Mouse (Mus musculus) liver (tissue): ENCODE data around the gene Adcy10.

Source experiments
- DNase-seq: peaks from one replicate; pipeline ENCODE4 v3.0.0-alpha.2; 2020; ENCODE audit warnings: mixed read lengths

Adcy10 gene

DNA sequence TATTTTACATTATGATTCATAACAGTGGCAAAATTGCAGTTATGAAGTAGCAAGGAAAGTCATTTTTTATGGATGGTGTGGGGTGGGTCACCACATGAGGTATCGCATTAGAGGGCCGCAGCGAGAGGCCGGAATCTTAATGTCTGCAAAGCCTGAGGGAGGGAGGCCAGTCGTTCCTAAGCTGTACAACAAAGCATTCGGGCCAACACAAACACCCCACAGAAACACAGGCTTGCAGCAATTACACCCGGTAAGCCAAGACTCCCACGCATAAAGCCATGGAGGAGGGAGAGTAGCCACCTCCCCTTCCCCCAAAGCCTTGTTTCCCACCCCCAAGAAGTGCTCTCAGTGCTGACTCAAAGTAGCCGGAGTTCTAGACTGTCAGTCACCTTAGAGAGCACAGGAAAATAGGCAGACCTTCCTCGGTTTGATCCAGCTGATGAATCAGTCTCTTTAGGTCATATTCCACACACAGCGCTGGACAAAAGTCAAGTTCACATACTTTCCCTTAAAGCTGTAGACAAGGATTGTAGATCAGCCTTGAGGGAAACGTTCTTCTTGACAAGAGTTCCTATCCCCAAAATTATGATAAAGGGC is 51.2 kb downstream of the Adcy10 start:
- no peak for DNase-seq

GRCm38 (mm10) chr1:165537241-165537807 is 52.3 kb downstream of the Adcy10 start:
- DNase-seq = no peak

- no peak for DNase-seq
These were observed 71.7 kb downstream of the Adcy10 start for GRCm38 (mm10) chr1:165556711-165557110.

- DNase-seq = no peak
These were observed 74.1 kb downstream of the Adcy10 start for GRCm38 (mm10) chr1:165559073-165559472.

GRCm38 (mm10) chr1:165565283-165565682 is 80.3 kb downstream of the Adcy10 start:
- DNase-seq = no peak

DNA sequence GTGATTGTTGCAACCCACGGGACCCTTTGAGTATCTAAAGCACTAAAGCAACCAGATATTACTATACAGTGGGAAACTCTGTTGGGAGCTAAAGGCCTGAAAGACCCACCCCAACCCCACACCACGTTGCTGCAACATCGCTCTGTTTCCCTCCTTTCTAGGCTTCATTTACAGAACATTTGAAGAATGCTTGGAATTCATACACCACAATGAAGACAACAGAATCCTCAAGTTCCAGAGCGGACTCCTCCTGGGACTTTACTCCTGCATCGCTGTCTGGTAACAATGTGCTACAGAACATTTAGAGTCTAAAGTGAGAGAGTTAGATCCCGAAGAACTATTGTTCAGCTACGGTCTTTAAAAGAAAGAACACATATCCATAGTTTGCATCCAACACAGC is 82.5 kb downstream of the Adcy10 start:
- DNase-seq = no peak

- no peak for DNase-seq
These were observed 91.0 kb downstream of the Adcy10 start for GRCm38 (mm10) chr1:165576005-165576404.

DNA sequence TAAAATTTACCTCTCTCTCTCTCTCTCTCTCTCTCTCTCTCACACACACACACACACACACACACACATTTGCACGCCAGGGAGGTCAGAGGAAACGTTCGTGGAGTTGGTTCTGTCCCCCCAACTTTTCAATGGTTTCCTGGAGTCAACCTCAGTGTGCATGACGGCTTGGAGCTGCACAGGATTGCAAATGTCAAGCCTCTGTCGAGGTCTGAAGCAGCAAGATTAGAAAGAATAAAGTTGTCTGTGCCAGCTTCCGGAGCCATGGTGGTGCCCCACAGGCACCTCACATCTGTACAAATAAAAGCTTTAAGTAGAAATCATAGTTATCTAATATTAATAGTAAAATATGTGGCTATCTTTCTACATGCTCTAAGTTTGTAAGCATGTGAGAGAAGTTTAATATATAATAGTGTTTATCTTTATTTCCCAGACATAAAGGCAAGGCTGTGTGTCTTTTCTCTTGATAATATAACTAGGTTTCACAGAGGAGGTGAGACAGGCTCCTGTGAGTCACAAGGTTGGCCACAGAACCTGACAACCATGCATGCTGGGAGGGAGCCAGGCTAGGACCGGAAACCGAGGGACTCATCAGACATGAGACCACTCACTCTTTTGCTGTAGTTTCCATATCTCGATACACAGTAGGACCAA is 91.6 kb downstream of the Adcy10 start:
- DNase-seq = no peak

GRCm38 (mm10) chr1:165579332-165579731 is 94.3 kb downstream of the Adcy10 start:
- no peak for DNase-seq

- no peak for DNase-seq
These were observed 96.3 kb downstream of the Adcy10 start for GRCm38 (mm10) chr1:165581255-165581654.

- DNase-seq = peak; percentile 85
These were observed 98.7 kb downstream of the Adcy10 start for GRCm38 (mm10) chr1:165583529-165584184.

DNA sequence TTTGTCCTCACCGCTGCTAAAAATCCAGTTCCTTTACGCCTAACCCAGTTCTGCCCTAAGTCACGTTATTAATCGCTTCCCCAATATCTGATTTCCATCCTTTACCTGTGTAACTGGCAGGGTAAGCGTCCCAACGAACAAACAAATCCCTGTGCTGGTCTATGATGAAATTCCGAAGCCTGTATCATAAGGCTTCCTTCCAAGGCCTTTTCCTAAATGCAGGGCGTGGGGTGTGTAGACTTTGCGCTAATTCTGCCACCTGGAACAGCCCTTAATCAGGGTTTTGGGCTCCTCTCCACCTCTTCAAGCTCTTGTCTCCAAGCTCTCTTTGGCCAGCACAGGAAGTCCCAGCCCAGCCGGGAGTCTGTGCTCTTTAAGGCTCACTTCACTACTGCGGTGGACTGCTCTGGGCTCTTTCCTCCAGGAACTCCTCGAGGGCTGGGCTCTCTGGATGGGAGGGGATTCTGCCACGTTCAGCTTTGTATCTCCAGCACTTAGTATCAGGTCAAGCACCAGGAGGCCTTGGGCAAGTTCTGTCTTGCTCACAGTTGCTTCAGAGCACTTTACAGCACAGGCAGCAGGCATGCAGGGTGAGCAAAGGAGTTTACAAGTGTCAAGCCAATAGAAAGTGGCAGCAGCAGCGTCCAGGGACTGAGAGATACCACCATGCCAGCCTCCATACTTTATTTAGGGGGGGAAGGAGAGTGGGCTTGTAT is 100.6 kb downstream of the Adcy10 start:
- no peak for DNase-seq

DNA sequence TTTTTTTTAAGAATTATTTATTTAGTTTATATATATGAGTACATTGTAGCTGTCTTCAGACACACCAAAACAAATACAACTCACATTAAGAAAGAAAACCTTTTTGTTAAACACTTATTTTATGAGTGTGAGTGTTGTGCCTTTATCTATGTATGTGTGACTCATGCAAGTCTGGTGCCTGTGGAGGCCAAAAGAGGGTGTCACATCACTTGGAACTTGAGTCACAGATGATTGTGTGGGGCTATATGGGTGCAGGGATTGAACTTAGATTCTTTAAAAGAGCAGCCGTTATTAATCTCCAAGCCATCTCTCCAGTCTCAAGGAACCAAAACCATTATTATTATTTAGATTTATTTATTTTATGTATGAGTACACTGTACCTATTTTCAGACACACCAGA is 101.4 kb downstream of the Adcy10 start:
- no peak for DNase-seq

DNA sequence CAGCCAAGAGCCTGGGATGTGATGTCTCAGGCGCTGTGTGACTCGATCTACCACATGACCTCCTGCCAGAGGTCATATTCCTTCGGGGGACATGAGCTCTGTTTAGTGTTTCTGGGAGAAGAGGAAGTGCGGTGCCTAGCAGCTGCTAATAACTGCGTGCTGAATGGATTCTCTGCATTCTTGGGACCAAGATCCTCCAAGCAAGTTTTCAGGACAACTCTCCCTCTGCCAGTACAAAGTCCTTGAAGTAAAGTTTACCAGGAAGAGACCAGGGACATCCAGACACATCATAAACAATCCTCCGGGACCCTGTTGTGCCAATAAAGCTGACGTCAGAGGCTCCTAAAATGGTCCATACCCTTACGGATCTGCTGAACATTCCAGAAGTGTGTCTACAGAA is 102.9 kb downstream of the Adcy10 start:
- DNase-seq = no peak

GRCm38 (mm10) chr1:165589280-165590048 is 104.5 kb downstream of the Adcy10 start:
- DNase-seq = no peak

DNA sequence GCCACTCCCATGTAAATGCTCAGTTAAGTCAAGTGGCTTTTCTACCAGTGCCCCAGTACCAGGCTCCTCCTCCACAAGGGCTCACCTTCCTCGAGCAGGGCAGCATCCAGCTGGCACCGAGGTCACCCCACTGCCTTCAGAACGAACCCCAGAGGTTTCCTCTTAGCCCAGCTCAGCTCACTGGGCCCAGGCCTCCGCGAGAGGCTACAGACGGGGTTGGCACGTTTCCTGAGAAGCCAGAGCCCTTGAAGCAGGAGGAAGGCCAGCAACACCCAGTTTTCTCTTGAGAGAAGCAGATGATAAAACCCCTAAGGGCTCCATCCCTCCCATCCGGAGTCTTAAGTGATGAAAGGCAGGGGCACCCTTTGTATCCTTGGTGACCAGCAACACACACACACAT is 105.8 kb downstream of the Adcy10 start:
- DNase-seq = no peak

GRCm38 (mm10) chr1:165592295-165593082 is 107.5 kb downstream of the Adcy10 start:
- peak; percentile 25 for DNase-seq

GRCm38 (mm10) chr1:165594699-165595421 is 109.9 kb downstream of the Adcy10 start:
- no peak for DNase-seq

DNA sequence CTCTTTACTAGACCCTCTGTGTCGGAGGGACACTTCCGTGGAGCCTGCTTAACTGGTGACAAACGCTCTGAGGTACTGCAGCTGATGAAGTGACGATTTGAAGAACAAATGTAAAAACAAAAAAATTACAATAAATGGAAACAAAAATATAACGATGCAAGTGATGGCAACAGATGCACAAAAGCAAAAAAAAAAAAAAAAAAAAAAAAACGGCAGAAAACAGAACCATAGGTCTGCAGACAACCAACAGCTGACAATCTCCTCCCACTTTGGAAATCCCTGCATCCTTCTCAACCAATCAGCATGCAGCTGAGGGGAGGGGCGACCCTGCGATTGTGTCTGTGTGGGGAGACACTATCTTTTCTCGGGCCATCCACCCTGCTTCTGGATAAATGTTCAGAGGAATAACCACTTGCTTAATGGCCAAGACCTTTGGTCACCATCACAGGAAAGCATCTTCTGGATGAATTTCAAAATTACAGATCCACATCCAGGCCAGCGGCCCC is 116.8 kb downstream of the Adcy10 start:
- no peak for DNase-seq

- no peak for DNase-seq
These were observed 118.2 kb downstream of the Adcy10 start for GRCm38 (mm10) chr1:165603218-165603617.

- DNase-seq = no peak
These were observed 119.2 kb downstream of the Adcy10 start for GRCm38 (mm10) chr1:165604203-165604602.
